Mouse (Mus musculus) MEL (cell line): ENCODE data around the gene Hspa14. TPM values are rescaled to one million over a fixed set of nuclear protein-coding genes. Genes with fewer than 3 reads are reported as not detected.

Experiments used
- DNase-seq: peaks from one replicate; pipeline ENCODE4 v3.0.0; 2011; ENCODE audit warnings: low read depth, low spot score
- H3K27ac ChIP-seq: 2 replicates; pipeline ENCODE4 v1.5.1; 2012; ENCODE audit warnings: low read depth, mild to moderate bottlenecking, control low read depth, low read length, moderate library complexity; ENCODE audit not compliant: control insufficient read depth
- H3K27me3 ChIP-seq, 2 experiments: fragments of 150-350 bp in 1 of 2; sonication (generic) in 1 of 2; 2 replicates each; pipeline ENCODE4 v1.6.1; 2012; ENCODE audit warnings: low read length in 2 of 2, mild to moderate bottlenecking in 2 of 2, improper control_type of control experiment in 1 of 2, moderate library complexity in 1 of 2; ENCODE audit not compliant: insufficient read depth in 2 of 2, control insufficient read depth in 1 of 2
- H3K36me3 ChIP-seq, 2 experiments: 2 replicates each; pipeline ENCODE4 v1.6.1; 2012 to 2014; ENCODE audit warnings: low read length in 2 of 2, improper control_type of control experiment in 1 of 2, inconsistent platforms in 1 of 2, mild to moderate bottlenecking in 1 of 2; ENCODE audit not compliant: insufficient read depth in 2 of 2, control insufficient read depth in 1 of 2
- H3K4me1 ChIP-seq, 2 experiments: fragments of 150-350 bp in 1 of 2; sonication (generic) in 1 of 2; 2 replicates each; pipeline ENCODE4 v1.6.1; 2012; ENCODE audit warnings: low read length in 2 of 2, improper control_type of control experiment in 1 of 2, mild to moderate bottlenecking in 1 of 2; ENCODE audit not compliant: insufficient read depth in 2 of 2, control insufficient read depth in 1 of 2
- H3K4me3 ChIP-seq, 2 experiments: fragments of 150-350 bp in 1 of 2; sonication (generic) in 1 of 2; 2 replicates each; pipeline ENCODE4 v1.5.1; 2012; ENCODE audit warnings: low read depth in 2 of 2, low read length in 2 of 2, mild to moderate bottlenecking in 2 of 2, moderate library complexity in 2 of 2, control low read depth in 1 of 2, improper control_type of control experiment in 1 of 2; ENCODE audit not compliant: control insufficient read depth in 1 of 2, insufficient read depth in 1 of 2
- H3K79me2 ChIP-seq: 2 replicates; pipeline ENCODE4 v1.6.1; 2012; ENCODE audit warnings: mild to moderate bottlenecking, low read length, moderate library complexity; ENCODE audit not compliant: control insufficient read depth, poor library complexity, insufficient read depth
- H3K9ac ChIP-seq: 2 replicates; pipeline ENCODE4 v1.6.1; 2012; ENCODE audit warnings: low read depth, mild to moderate bottlenecking, control low read depth, low read length, moderate library complexity; ENCODE audit not compliant: control insufficient read depth, poor library complexity, severe bottlenecking
- H3K9me3 ChIP-seq: fragments of 150-350 bp; sonication (generic); replicated peaks from 2 replicates; pipeline ENCODE4 v1.6.1; 2012; ENCODE audit warnings: mild to moderate bottlenecking, low read length, improper control_type of control experiment, moderate library complexity; ENCODE audit not compliant: insufficient read depth
- BHLHE40 ChIP-seq: IDR thresholded peaks from 2 replicates; pipeline ENCODE4 v1.6.1; 2012; ENCODE audit warnings: low read depth, mild to moderate bottlenecking, inconsistent platforms, low read length, improper control_type of control experiment, borderline replicate concordance
- CHD1 ChIP-seq: IDR thresholded peaks from 2 replicates; pipeline ENCODE4 v1.6.1; 2012; ENCODE audit warnings: low read depth, mild to moderate bottlenecking, inconsistent platforms, low read length, improper control_type of control experiment
- CHD2 ChIP-seq: IDR thresholded peaks from 2 replicates; pipeline ENCODE4 v1.6.1; 2011; ENCODE audit warnings: low read length, improper control_type of control experiment
- CTCF ChIP-seq, 3 experiments: IDR thresholded peaks in 2 of 3; conservative IDR thresholded peaks in 1 of 3; 2 replicates each; pipeline ENCODE4 v1.5.1; 2011 to 2012; ENCODE audit warnings: low read length in 3 of 3, low read depth in 2 of 3, mild to moderate bottlenecking in 2 of 3, improper control_type of control experiment in 1 of 3, inconsistent platforms in 1 of 3, mixed read lengths in 1 of 3, moderate library complexity in 1 of 3; ENCODE audit not compliant: control insufficient read depth in 1 of 3, insufficient read depth in 1 of 3, poor library complexity in 1 of 3, severe bottlenecking in 1 of 3
- E2F4 ChIP-seq: IDR thresholded peaks from 2 replicates; pipeline ENCODE4 v1.6.1; 2011; ENCODE audit warnings: low read depth, low read length, improper control_type of control experiment, borderline replicate concordance
- ELF1 ChIP-seq: IDR thresholded peaks from 2 replicates; pipeline ENCODE4 v1.6.1; 2014; ENCODE audit warnings: low read depth, mild to moderate bottlenecking, inconsistent platforms, low read length, improper control_type of control experiment, moderate library complexity
- ETS1 ChIP-seq: IDR thresholded peaks from 2 replicates; pipeline ENCODE4 v1.6.1; 2012; ENCODE audit warnings: low read depth, mild to moderate bottlenecking, inconsistent platforms, low read length, improper control_type of control experiment, moderate library complexity
- GABPA ChIP-seq: IDR thresholded peaks from 2 replicates; pipeline ENCODE4 v1.6.1; 2012; ENCODE audit warnings: low read depth, mild to moderate bottlenecking, inconsistent platforms, low read length, improper control_type of control experiment, moderate library complexity
- KAT2A ChIP-seq: conservative IDR thresholded peaks from 2 replicates; pipeline ENCODE4 v1.6.1; 2012; ENCODE audit warnings: low read depth, low read length, improper control_type of control experiment, inconsistent platforms
- MAZ ChIP-seq: IDR thresholded peaks from 2 replicates; pipeline ENCODE4 v1.6.1; 2012; ENCODE audit warnings: low read depth, mild to moderate bottlenecking, inconsistent platforms, low read length, improper control_type of control experiment
- MEF2A ChIP-seq: IDR thresholded peaks from 2 replicates; pipeline ENCODE4 v1.6.1; 2014; ENCODE audit warnings: low read depth, mild to moderate bottlenecking, inconsistent platforms, low read length, improper control_type of control experiment; ENCODE audit not compliant: poor library complexity, insufficient replicate concordance, severe bottlenecking; ENCODE audit errors: extremely low read depth
- NELFE ChIP-seq: IDR thresholded peaks from 2 replicates; pipeline ENCODE4 v1.6.1; 2011; ENCODE audit warnings: low read depth, low read length, improper control_type of control experiment
- POLR2A ChIP-seq, 2 experiments: IDR thresholded peaks; 2 replicates each; pipeline ENCODE4 v1.6.1; 2011 to 2012; ENCODE audit warnings: low read length in 2 of 2, mild to moderate bottlenecking in 2 of 2, control low read depth in 1 of 2, improper control_type of control experiment in 1 of 2, low read depth in 1 of 2, moderate library complexity in 1 of 2; ENCODE audit not compliant: control insufficient read depth in 1 of 2, insufficient read depth in 1 of 2, poor library complexity in 1 of 2
- POLR2AphosphoS5 ChIP-seq: IDR thresholded peaks from 2 replicates; pipeline ENCODE4 v1.6.1; 2012; ENCODE audit warnings: low read depth, borderline replicate concordance, mild to moderate bottlenecking, inconsistent platforms, low read length, moderate library complexity, mixed read lengths
- RAD21 ChIP-seq: IDR thresholded peaks from 2 replicates; pipeline ENCODE4 v1.6.1; 2011; ENCODE audit warnings: mild to moderate bottlenecking, low read depth, low read length, improper control_type of control experiment
- RCOR1 ChIP-seq: IDR thresholded peaks from 2 replicates; pipeline ENCODE4 v1.6.1; 2012; ENCODE audit warnings: low read depth, mild to moderate bottlenecking, inconsistent platforms, low read length, improper control_type of control experiment
- SIN3A ChIP-seq: IDR thresholded peaks from 2 replicates; pipeline ENCODE4 v1.6.1; 2012; ENCODE audit warnings: low read length, improper control_type of control experiment, inconsistent platforms
- SMC3 ChIP-seq: IDR thresholded peaks from 2 replicates; pipeline ENCODE4 v1.6.1; 2011; ENCODE audit warnings: low read depth, low read length, improper control_type of control experiment
- TBP ChIP-seq: IDR thresholded peaks from 2 replicates; pipeline ENCODE4 v1.8.0; 2011; ENCODE audit warnings: low read depth, low read length, improper control_type of control experiment
- TCF12 ChIP-seq: IDR thresholded peaks from 2 replicates; pipeline ENCODE4 v1.6.1; 2014; ENCODE audit warnings: low read depth, mild to moderate bottlenecking, inconsistent platforms, low read length, improper control_type of control experiment, moderate library complexity
- UBTF ChIP-seq: IDR thresholded peaks from 2 replicates; pipeline ENCODE4 v1.6.1; 2012; ENCODE audit warnings: low read depth, mild to moderate bottlenecking, inconsistent platforms, low read length, improper control_type of control experiment, moderate library complexity, borderline replicate concordance; ENCODE audit not compliant: insufficient read depth
- USF1 ChIP-seq: IDR thresholded peaks from 2 replicates; pipeline ENCODE4 v1.6.1; 2014; ENCODE audit warnings: low read depth, mild to moderate bottlenecking, inconsistent platforms, low read length, improper control_type of control experiment, moderate library complexity
- ZC3H11A ChIP-seq: IDR thresholded peaks from 2 replicates; pipeline ENCODE4 v1.6.1; 2012; ENCODE audit warnings: low read depth, mild to moderate bottlenecking, inconsistent platforms, low read length, improper control_type of control experiment
- ZNF384 ChIP-seq: IDR thresholded peaks from 2 replicates; pipeline ENCODE4 v1.6.1; 2012; ENCODE audit warnings: low read depth, mild to moderate bottlenecking, inconsistent platforms, low read length, improper control_type of control experiment
- polyA plus RNA-seq, 2 experiments: library from polyadenylated mRNA; stranded (reverse) in 1 of 2; unstranded in 1 of 2; fragments of >175 nt in 1 of 2; fragments of >200 nt in 1 of 2; gene quantifications; 2 replicates each; pipeline versions ENCODE4 v1.2.1 to v1.2.4; 2012; ENCODE audit warnings: low replicate concordance in 2 of 2, low read depth in 1 of 2; ENCODE audit not compliant: insufficient read length in 2 of 2, insufficient read depth in 1 of 2, missing spikeins in 1 of 2
- total RNA-seq: library from RNA; depleted of rRNA; stranded (reverse); fragments of 300-350 nt; gene quantifications from 2 replicates; pipeline ENCODE4 v1.2.3, GENCODE M21; 2012

Hspa14 gene
- total and polyA plus RNA-seq, 3 experiments = 129 to 333 (median 161) TPM

DNA sequence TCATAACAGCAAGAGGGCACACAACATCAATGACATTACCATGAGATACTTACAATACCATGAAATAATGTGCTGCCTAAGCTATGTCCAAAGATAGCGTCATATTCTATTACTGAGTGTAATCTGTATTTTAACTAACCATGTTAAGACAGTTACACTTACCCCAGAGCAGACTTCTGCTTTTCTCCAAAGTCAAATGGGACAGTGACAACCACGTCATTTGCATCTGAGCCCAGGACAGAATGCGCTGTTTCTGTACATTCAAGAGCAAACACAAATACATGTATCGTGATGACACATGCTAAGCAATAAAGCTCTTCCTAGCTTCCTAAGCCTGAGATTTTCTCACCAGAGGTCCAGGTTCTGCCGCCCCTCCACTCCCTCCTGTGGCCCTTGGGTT is 11.7 kb downstream of the Hspa14 start:
- TF ChIP-seq BHLHE40 (no peak), RAD21 (no peak), MEF2A (no peak), CHD1 (no peak), ELF1 (no peak), E2F4 (no peak), NELFE (no peak)
- H3K27me3 ChIP-seq = no peaks in the 10 kb centered on the region
- peak; percentile 52 for DNase-seq
- peaks cover 0 to 26% of the 10 kb centered on the region in 2 experiments; a peak in 2 of 4 replicates for H3K36me3 ChIP-seq
- 0 out of 2 replicates have a peak, but pooled peaks cover 4% of the 10 kb centered on the region for H3K79me2 ChIP-seq
- no peak overlapping the region for H3K27ac ChIP-seq
- no peaks in the 10 kb centered on the region for H3K4me1 ChIP-seq
- H3K9ac ChIP-seq = no peak overlapping the region
- no peak overlapping the region for H3K4me3 ChIP-seq
- H3K9me3 ChIP-seq = no peaks in the 10 kb centered on the region

- H3K4me1 ChIP-seq = no peaks in the 10 kb centered on the region
- DNase-seq = no peak
- no peak overlapping the region for H3K27ac ChIP-seq
- TF ChIP-seq USF1 (no peak), BHLHE40 (no peak), GABPA (no peak), POLR2A (IDR thresholded peaks at IDR 0.05; ENCODE audit: control insufficient read depth in 1 of 2, insufficient read depth in 1 of 2, low read depth in 1 of 2, low read length in 2 of 2, poor library complexity in 1 of 2) (no peak), SIN3A (no peak), CTCF (IDR thresholded peaks at IDR 0.05 in 2 of 3, conservative IDR thresholded peaks at IDR 0.05 in 1 of 3; ENCODE audit: control insufficient read depth in 1 of 3, insufficient read depth in 1 of 3, low read depth in 2 of 3, low read length in 3 of 3, poor library complexity in 1 of 3, severe bottlenecking in 1 of 3) (no peak), ETS1 (no peak), RCOR1 (no peak), SMC3 (no peak), MAZ (no peak), CHD1 (no peak), UBTF (no peak), ZNF384 (no peak), NELFE (no peak), TCF12 (no peak), POLR2AphosphoS5 (no peak), CHD2 (no peak), ZC3H11A (no peak), KAT2A (no peak), TBP (no peak)
- no peaks in the 10 kb centered on the region for H3K9me3 ChIP-seq
- H3K4me3 ChIP-seq = no peak overlapping the region
- H3K36me3 ChIP-seq = peaks cover 0 to 25% of the 10 kb centered on the region in 2 experiments; a peak in 3 of 4 replicates
- H3K27me3 ChIP-seq = no peaks in the 10 kb centered on the region
- no peak overlapping the region for H3K9ac ChIP-seq
- H3K79me2 ChIP-seq = no peaks in the 10 kb centered on the region; the same call in 1 of the 2 replicates
These were observed 13.1 kb downstream of the Hspa14 start for GRCm38 (mm10) chr2:3499543-3499942.
